Mouse (Mus musculus): ENCODE measurements at regions not wholly inside any gene's neighbourhood (a gene's known extent, or its start where the extent isn't known, plus 50 kb on each side); places are given as distances from the start of the nearest gene placed in this dataset.

GRCm38 (mm10) chr16:92239812-92240211 is 52.4 kb upstream of the Kcne2 start:
- Histone ChIP-seq H3K27me3 (ENCODE audit: control insufficient read depth, insufficient read depth, low read depth, low read length) (no peaks in the 10 kb centered on the region), H3K9ac (ENCODE audit: low read depth, low read length) (no peak overlapping the region), H3K36me3 (ENCODE audit: control insufficient read depth, insufficient read depth) (no peaks in the 10 kb centered on the region), H3K4me3 (ENCODE audit: low read depth, low read length) (no peak overlapping the region), H3K4me1 (ENCODE audit: control insufficient read depth, low read depth, low read length) (no peaks in the 10 kb centered on the region; the same call in 1 of the 2 replicates), H3K4me2 (ENCODE audit: low read depth, low read length) (no peak overlapping the region), H3K9me3 (replicated peaks; ENCODE audit: control insufficient read depth, low read length) (no peaks in the 10 kb centered on the region), H3K27ac (ENCODE audit: low read length) (no peak overlapping the region)
- no peak for ATAC-seq (ENCODE audit: low read depth)
- 16% methylated on average over 5 of the region's 5 CpGs for WGBS (ENCODE audit: insufficient replicate concordance)

- peak; percentile 70; the same call in 1 of the 2 replicates for ATAC-seq (ENCODE audit: low read depth)
- no peaks in the 10 kb centered on the region; the same call in 1 of the 2 replicates for H3K4me1 ChIP-seq (ENCODE audit: control insufficient read depth, low read depth, low read length)
- no peak overlapping the region for H3K27ac ChIP-seq (ENCODE audit: low read length)
- 59% methylated on average over 6 of the region's 6 CpGs for WGBS (ENCODE audit: insufficient replicate concordance)
- no peaks in the 10 kb centered on the region for H3K9me3 ChIP-seq (replicated peaks; ENCODE audit: control insufficient read depth, low read length)
- no peak overlapping the region for H3K4me2 ChIP-seq (ENCODE audit: low read depth, low read length)
- H3K4me3 ChIP-seq (ENCODE audit: low read depth, low read length): no peak overlapping the region
- no peaks in the 10 kb centered on the region for H3K36me3 ChIP-seq (ENCODE audit: control insufficient read depth, insufficient read depth)
- no peaks in the 10 kb centered on the region for H3K27me3 ChIP-seq (ENCODE audit: control insufficient read depth, insufficient read depth, low read depth, low read length)
- no peak overlapping the region for H3K9ac ChIP-seq (ENCODE audit: low read depth, low read length)
Observed at GRCm38 (mm10) chr16:92241989-92242644, 50.1 kb upstream of the Kcne2 start.

Data from liver, embryonic 16.5 days (tissue).